Mouse (Mus musculus): ENCODE measurements around the gene Wdr18. TPM values are rescaled to one million over a fixed set of nuclear protein-coding genes. Genes with fewer than 3 reads are reported as not detected.
"Not testable (repeated sequence)": the region's sequence is repeated elsewhere in the genome, so short reads cannot be mapped to it uniquely, and the experiment has no call there.

Gene Wdr18
- total and polyA plus RNA-seq, 3 experiments: 54.2 to 92.1 (median 70.8) TPM

DNA sequence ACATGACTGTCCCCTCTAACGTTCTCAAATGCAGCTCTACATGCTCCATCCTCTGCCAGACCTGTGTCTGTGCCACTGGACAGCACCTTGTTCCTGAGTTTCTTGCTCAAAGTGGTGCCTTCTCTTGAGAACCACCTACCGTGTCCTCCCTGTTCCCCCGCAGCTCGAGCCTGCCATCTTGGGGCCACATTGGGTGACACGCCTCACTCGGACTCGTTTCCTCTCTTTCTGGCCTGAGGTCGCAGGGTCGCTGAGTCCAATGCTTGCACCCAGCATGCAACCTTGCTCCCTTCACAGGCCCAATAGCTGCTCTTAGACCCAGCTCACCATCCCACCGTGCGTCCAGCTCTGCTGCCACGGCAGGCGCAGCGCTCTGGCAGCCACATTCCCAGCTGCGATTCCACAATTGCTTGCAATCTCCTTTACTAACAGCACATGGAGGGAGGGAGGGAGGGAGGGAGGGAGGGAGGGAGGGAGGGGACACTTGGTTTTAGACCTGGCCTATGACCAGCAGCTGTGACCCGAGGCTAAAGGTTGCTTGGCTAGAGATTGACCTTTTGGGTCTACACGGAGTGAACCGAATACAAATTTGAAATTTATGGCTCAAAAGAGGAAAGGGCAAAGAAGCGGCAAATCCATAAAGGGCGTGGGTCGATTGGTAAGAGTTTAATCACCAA is 1.7 kb upstream of the Wdr18 start (continued):
- TF ChIP-seq CHD2 (IDR thresholded peaks at IDR 0.05; ENCODE audit: low read length) (0 out of 2 replicates have a peak, but pooled peaks have one; percentile 4), ZNF384 (IDR thresholded peaks at IDR 0.05; ENCODE audit: low read depth, low read length) (no peak), POLR2A (IDR thresholded peaks at IDR 0.05; ENCODE audit: low read depth, low read length) (no peak), ZC3H11A (IDR thresholded peaks at IDR 0.05; ENCODE audit: low read depth, low read length) (peak; percentile 96), JUN (IDR thresholded peaks at IDR 0.05; ENCODE audit: insufficient read depth, low read depth, low read length) (no peak), HCFC1 (IDR thresholded peaks at IDR 0.05; ENCODE audit: low read depth, low read length) (peak; percentile 28; the same call in 1 of the 2 replicates), JUND (conservative IDR thresholded peaks at IDR 0.05; ENCODE audit: low read depth, low read length) (no peak)

DNA sequence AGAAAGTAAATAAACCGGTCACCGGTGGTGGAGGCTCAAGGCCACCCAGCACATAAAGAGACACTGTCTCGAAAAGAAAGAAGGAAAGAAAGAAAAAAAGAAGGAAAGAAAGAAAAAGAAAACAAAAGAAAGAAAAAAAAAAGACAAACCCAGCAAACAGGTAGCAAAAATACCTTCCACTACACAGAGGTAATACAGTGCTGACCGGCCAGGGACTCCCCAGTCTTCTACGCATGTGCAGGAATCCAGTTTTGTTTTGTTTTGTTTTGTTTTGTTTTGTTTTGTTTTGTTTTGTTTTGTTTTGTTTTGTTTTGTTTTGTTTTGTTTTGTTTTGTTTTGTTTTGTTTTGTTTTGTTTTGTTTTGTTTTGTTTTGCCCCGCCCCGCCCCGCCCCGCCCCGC is 540 bp upstream of the Wdr18 start:
- H3K79me2 ChIP-seq (replicated peaks; ENCODE audit: control insufficient read depth, extremely low read depth, insufficient read depth, poor library complexity, severe bottlenecking): peaks cover 22% of the 10 kb centered on the region
- in situ Hi-C loops (cut with MboI; ENCODE audit: low pct_ligation_motif_present, low pct_unique_long_range_greater_than_20kb, low sequenced_read_pairs); H3K9me3 ChIP-seq (replicated peaks; ENCODE audit: low read length); H3K4me3 ChIP-seq (replicated peaks in 1 of 3; ENCODE audit: low read depth in 2 of 3, low read length in 2 of 3, poor library complexity in 1 of 3); H3K27ac ChIP-seq (ENCODE audit: insufficient read depth, low read depth); H3K9ac ChIP-seq (ENCODE audit: insufficient read depth, low read depth); H3K27me3 ChIP-seq (replicated peaks); DNase-seq (ENCODE audit: extremely low read depth); H3K4me2 ChIP-seq (ENCODE audit: insufficient read depth, low read depth, poor library complexity, severe bottlenecking); dilution Hi-C loops (cut with MboI; ENCODE audit: extremely low pct_ligation_motif_present, extremely low pct_unique_long_range_greater_than_20kb, low sequenced_read_pairs): not testable (repeated sequence)
- H3K36me3 ChIP-seq (replicated peaks in 1 of 2; ENCODE audit: control insufficient read depth in 1 of 2, insufficient read depth in 1 of 2, low read length in 1 of 2): peaks cover 23 to 35% of the 10 kb centered on the region in 2 experiments
- peaks cover 21 to 49% of the 10 kb centered on the region in 2 experiments for H3K4me1 ChIP-seq (ENCODE audit: control insufficient read depth in 1 of 2, insufficient read depth in 2 of 2)

- peaks cover 36 to 48% of the 10 kb centered on the region in 2 experiments for H3K36me3 ChIP-seq (replicated peaks in 1 of 2; ENCODE audit: control insufficient read depth in 1 of 2, insufficient read depth in 1 of 2, low read length in 1 of 2)
- H3K27ac ChIP-seq (ENCODE audit: insufficient read depth, low read depth): no peak overlapping the region
- peak overlapping the region; percentile 63 for H3K9ac ChIP-seq (ENCODE audit: insufficient read depth, low read depth)
- H3K9me3 ChIP-seq (replicated peaks; ENCODE audit: low read length): no peaks in the 10 kb centered on the region
- peaks cover 22% of the 10 kb centered on the region for H3K79me2 ChIP-seq (replicated peaks; ENCODE audit: control insufficient read depth, extremely low read depth, insufficient read depth, poor library complexity, severe bottlenecking)
- TF ChIP-seq ELF1 (IDR thresholded peaks at IDR 0.05; ENCODE audit: low read depth, low read length): no peak
- TF ChIP-seq MEF2A (IDR thresholded peaks at IDR 0.05; ENCODE audit: borderline replicate concordance, low read depth, low read length): no peak
- TF ChIP-seq GABPA (IDR thresholded peaks at IDR 0.05; ENCODE audit: insufficient replicate concordance, low read depth, low read length): no peak
- no peak for TF ChIP-seq USF1 (IDR thresholded peaks at IDR 0.05; ENCODE audit: low read depth, low read length)
- no peak for TF ChIP-seq USF2 (conservative IDR thresholded peaks at IDR 0.05; ENCODE audit: low read depth, low read length)
- peak overlapping the region; percentile 83 for H3K4me2 ChIP-seq (ENCODE audit: insufficient read depth, low read depth, poor library complexity, severe bottlenecking)
- peaks cover 13 to 36% of the 10 kb centered on the region in 2 experiments for H3K4me1 ChIP-seq (ENCODE audit: control insufficient read depth in 1 of 2, insufficient read depth in 2 of 2)
- no peaks in the 10 kb centered on the region for H3K27me3 ChIP-seq (replicated peaks)
- H3K4me3 ChIP-seq (replicated peaks in 1 of 3; ENCODE audit: low read depth in 2 of 3, low read length in 2 of 3, poor library complexity in 1 of 3): peak overlapping the region; percentile 85 to 100 (median 96)
- in situ Hi-C loops (cut with MboI; ENCODE audit: low pct_ligation_motif_present, low pct_unique_long_range_greater_than_20kb, low sequenced_read_pairs): loop anchor here (5.0 kb wide), 1 partner anchor 33 kb away; the partner anchor contains the start of gene Arid3a
- no peak for DNase-seq (ENCODE audit: extremely low read depth)
- dilution Hi-C loops (cut with MboI; ENCODE audit: extremely low pct_ligation_motif_present, extremely low pct_unique_long_range_greater_than_20kb, low sequenced_read_pairs): no loop called here
Measured at GRCm38 (mm10) chr10:79960671-79961294, 831 bp downstream of the Wdr18 start.
